Mouse (Mus musculus) ES-Bruce4 (cell line): ENCODE measurements around the gene Rnpep. TPM values are rescaled to one million over a fixed set of nuclear protein-coding genes. Genes with fewer than 3 reads are reported as not detected.

ENCODE experiments used
- H3K27ac ChIP-seq: 2 replicates; pipeline ENCODE4 v1.5.1; 2012; ENCODE audit warnings: low read length, inconsistent platforms; ENCODE audit not compliant: insufficient read depth
- H3K27me3 ChIP-seq: 2 replicates; pipeline ENCODE4 v1.6.1; 2012; ENCODE audit warnings: mild to moderate bottlenecking, low read length, inconsistent platforms; ENCODE audit not compliant: control insufficient read depth, poor library complexity, insufficient read depth, severe bottlenecking
- H3K36me3 ChIP-seq: 2 replicates; pipeline ENCODE4 v1.6.1; 2012; ENCODE audit warnings: inconsistent platforms, mild to moderate bottlenecking, low read length, moderate library complexity; ENCODE audit not compliant: control insufficient read depth, poor library complexity, insufficient read depth, severe bottlenecking
- H3K4me1 ChIP-seq: one replicate; pipeline ENCODE4 v1.8.1; 2011; ENCODE audit warnings: low read length; ENCODE audit not compliant: control insufficient read depth, insufficient read depth
- H3K4me3 ChIP-seq: 2 replicates; pipeline ENCODE4 v1.5.1; 2011; ENCODE audit warnings: low read depth, mild to moderate bottlenecking, low read length
- H3K9ac ChIP-seq: 2 replicates; pipeline ENCODE4 v1.6.1; 2012; ENCODE audit warnings: low read depth, mild to moderate bottlenecking, inconsistent platforms; ENCODE audit not compliant: poor library complexity, severe bottlenecking
- H3K9me3 ChIP-seq: replicated peaks from 2 replicates; pipeline ENCODE4 v1.6.1; 2012; ENCODE audit warnings: mild to moderate bottlenecking, low read length, inconsistent platforms; ENCODE audit not compliant: control insufficient read depth, poor library complexity, insufficient read depth, severe bottlenecking
- CTCF ChIP-seq: IDR thresholded peaks from one replicate; pipeline ENCODE4 v1.8.1; 2011; ENCODE audit warnings: low read depth, low read length
- EP300 ChIP-seq: IDR thresholded peaks from 2 replicates; pipeline ENCODE4 v1.6.1; 2011; ENCODE audit warnings: low read depth, low read length; ENCODE audit not compliant: insufficient read depth
- POLR2A ChIP-seq: IDR thresholded peaks from one replicate; pipeline ENCODE4 v1.8.1; 2011; ENCODE audit warnings: low read length; ENCODE audit not compliant: insufficient read depth
- polyA plus RNA-seq: library from polyadenylated mRNA; stranded (reverse); fragments of >200 nt; gene quantifications from 2 replicates; pipeline ENCODE4 v1.2.4, GENCODE M21; 2011; ENCODE audit warnings: low read depth; ENCODE audit not compliant: missing spikeins, insufficient read depth, insufficient read length

Rnpep gene
- polyA plus RNA-seq, 1 experiment, result 47.3 TPM

DNA sequence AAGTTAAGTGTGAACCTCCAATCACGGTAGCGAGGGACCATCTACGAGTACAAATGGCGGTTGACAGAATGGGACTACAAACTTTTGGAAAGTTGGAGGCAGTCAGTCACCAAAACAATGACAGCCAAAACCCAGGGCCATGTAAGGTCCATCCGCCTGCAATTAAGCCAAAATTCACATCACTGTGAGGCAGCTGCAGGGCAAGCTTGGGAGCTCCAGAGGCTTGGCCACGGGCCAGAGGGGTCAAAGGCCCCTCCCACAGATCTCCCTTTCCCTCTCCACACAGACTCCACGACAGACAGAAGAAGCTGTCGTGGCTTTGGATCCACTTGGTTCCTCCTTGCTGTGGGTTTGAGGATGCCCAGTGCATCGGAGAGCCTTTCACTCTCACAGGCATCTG, 20.6 kb downstream of the Rnpep start:
- H3K27me3 ChIP-seq, result no peaks in the 10 kb centered on the region
- peaks cover 7% of the 10 kb centered on the region for H3K4me1 ChIP-seq
- peaks cover 3% of the 10 kb centered on the region; the same call in 1 of the 2 replicates for H3K36me3 ChIP-seq
- no peak overlapping the region for H3K27ac ChIP-seq
- no peak overlapping the region for H3K4me3 ChIP-seq
- H3K9me3 ChIP-seq, result no peaks in the 10 kb centered on the region
- TF ChIP-seq CTCF (no peak), POLR2A (no peak), EP300 (no peak)
- no peak overlapping the region for H3K9ac ChIP-seq

DNA sequence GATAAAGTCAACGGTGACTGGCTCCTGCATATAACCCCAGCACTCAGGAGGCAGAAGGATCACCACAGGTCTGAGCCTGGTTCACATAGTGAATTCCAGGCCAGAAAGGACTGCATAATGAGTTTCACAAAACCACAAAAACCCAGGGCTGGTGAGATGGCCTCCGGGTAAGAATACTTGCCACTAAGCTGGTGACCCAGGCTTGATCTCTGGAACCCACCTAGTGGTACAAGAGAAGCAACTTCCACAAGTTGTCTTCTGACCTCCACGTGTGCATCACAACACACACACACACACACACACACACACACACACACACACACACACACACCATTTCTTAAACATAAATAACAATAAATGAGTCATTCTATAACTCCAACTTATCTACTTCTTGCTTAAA, 21.6 kb downstream of the Rnpep start:
- Histone ChIP-seq H3K27me3 (no peaks in the 10 kb centered on the region), H3K36me3 (peaks cover 3% of the 10 kb centered on the region; the same call in 1 of the 2 replicates), H3K4me3 (no peak overlapping the region), H3K27ac (no peak overlapping the region), H3K9ac (no peak overlapping the region), H3K4me1 (peaks cover 7% of the 10 kb centered on the region), H3K9me3 (no peaks in the 10 kb centered on the region)
- TF ChIP-seq EP300 (no peak), POLR2A (no peak), CTCF (no peak)

DNA sequence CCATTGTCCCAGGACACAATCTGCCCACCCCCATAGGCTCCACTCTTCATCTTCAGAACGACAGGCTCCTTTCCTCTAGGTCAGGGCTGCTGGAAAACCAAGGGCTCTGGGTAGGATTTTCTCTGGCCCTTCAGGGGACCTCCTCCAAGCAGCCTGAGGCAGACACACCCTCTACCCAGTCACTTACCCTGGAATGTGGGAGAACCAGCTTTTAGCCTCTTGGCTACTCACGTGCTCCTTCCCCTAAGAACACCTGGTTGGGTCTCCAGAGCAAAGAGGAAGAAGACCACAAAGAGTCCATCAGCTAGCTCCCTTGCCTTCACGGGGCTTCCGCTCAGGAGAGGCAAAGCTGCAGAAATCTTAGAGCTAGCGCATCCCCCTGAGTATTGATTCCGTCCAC, 23.0 kb downstream of the Rnpep start:
- Histone ChIP-seq H3K27me3 (no peaks in the 10 kb centered on the region), H3K36me3 (peaks cover 3% of the 10 kb centered on the region; the same call in 1 of the 2 replicates), H3K4me3 (peak overlapping the region; percentile 14; the same call in 1 of the 2 replicates), H3K9me3 (no peaks in the 10 kb centered on the region), H3K9ac (no peak overlapping the region), H3K4me1 (peaks cover 6% of the 10 kb centered on the region), H3K27ac (peak overlapping the region; percentile 85)
- TF ChIP-seq CTCF (no peak), EP300 (peak; percentile 97), POLR2A (no peak)

DNA sequence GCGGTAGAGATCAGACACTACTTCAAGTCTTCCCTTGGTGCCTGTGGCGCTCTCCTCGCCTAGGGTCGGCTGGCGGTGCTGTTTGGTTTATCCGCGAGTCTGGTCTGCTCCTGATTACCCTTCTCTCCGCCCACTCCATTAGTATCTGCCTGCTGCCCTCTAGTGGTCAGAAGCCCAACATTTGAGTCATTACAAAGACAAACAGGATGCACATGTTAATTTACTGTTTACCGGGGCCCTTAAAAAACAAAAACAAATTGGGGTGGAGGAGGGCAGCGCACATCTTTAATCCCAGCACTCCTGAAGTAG, 24.8 kb downstream of the Rnpep start:
- H3K36me3 ChIP-seq, result peaks cover 11% of the 10 kb centered on the region; the same call in 1 of the 2 replicates
- H3K27me3 ChIP-seq, result no peaks in the 10 kb centered on the region
- H3K4me3 ChIP-seq, result peak overlapping the region; percentile 52
- H3K9me3 ChIP-seq, result no peaks in the 10 kb centered on the region
- peaks cover 4% of the 10 kb centered on the region for H3K4me1 ChIP-seq
- peak overlapping the region; percentile 54 for H3K27ac ChIP-seq
- H3K9ac ChIP-seq, result peak overlapping the region; percentile 50
- TF ChIP-seq CTCF (peak; percentile 70), POLR2A (no peak), EP300 (0 out of 2 replicates have a peak, but pooled peaks have one; percentile 27)

DNA sequence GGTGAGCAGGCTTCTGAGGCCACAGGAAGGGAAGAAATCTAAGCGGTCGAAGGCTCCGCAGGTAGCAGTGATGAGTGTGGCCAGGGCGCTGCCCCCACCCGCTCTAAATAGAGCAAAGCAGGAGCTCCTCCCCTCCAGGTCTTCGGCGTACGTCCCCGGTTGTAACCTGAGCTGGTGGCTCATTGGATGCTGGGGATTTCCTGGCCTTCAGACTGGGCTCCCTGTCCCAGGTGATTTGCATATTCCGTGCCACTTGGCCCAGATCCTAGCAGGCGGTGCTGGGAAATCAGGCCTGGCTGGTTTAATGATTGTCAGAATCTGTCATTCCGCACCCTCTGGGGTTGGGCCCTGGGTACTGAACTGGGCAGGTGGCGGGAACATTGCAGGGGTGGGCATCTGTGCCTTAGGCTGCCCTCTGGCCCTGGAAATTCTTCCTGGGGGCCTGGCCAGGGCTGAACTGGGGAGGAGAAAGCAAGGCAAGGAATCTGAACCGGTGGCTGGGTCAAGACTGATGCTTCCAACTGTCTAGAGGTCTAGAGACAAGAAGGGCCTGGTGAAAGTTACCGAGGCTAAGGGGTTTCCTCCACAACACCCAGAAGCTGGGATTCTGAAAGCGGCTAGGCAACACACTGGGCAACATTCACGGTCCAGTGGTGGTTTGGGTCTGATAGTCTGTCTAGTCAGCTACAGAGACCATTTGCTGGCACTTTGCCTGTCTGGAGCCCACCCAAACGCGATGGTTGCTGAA, 25.3 kb downstream of the Rnpep start, which contains the start of gene Elf3:
Gene Elf3 (minus strand): TSS at position 189 of the 748 bp plus-strand sequence.
- Histone ChIP-seq H3K4me3 (peak within 1 kb of the TSS; percentile 92), H3K9me3 (no peaks in the 10 kb centered on the region), H3K27me3 (no peaks in the 10 kb centered on the region), H3K27ac (peak within 1 kb of the TSS; percentile 54), H3K9ac (peak within 1 kb of the TSS; percentile 59), H3K36me3 (peaks cover 12% of the 10 kb centered on the region; the same call in 1 of the 2 replicates), H3K4me1 (peaks cover 4% of the 10 kb centered on the region)
- no peak for TF ChIP-seq CTCF
- TF ChIP-seq EP300, result no peak
- peak; percentile 95 for TF ChIP-seq POLR2A

DNA sequence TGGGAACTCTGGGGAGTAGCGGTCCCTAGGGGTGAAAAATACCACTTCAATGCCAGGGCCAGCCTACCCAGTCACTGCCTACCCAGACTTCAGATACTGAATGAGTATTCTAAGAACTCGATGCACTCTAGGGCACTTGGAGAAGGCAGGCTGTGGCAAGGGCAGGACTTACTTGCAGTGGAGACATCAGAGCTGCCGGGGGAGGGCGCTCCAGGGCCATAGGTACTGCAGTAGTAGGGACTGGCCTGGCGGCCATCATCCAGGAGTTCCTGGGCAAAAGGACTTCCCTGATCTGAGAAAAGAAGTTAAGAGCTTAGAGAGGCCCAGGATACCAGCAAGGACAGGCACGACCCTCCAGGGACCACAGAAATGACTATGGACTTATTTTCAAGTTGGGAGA, 27.6 kb downstream of the Rnpep start:
- Histone ChIP-seq H3K9ac (no peak overlapping the region), H3K9me3 (no peaks in the 10 kb centered on the region), H3K27ac (no peak overlapping the region), H3K4me1 (peaks cover 5% of the 10 kb centered on the region), H3K4me3 (peak overlapping the region; percentile 58), H3K27me3 (no peaks in the 10 kb centered on the region), H3K36me3 (peaks cover 12% of the 10 kb centered on the region; the same call in 1 of the 2 replicates)
- TF ChIP-seq EP300 (no peak), CTCF (peak; percentile 67)
